Mouse (Mus musculus) right cerebral cortex, adult 2 months (tissue): Measurements from ENCODE around the gene Hoxc4.
A peak's percentile ranks its signal among the peaks of the same experiment; 100 is the strongest.

Source experiments
- DNase-seq, 2 experiments: peaks; one replicate each; pipeline ENCODE4 v3.0.0; 2021 to 2022; ENCODE audit warnings: low spot score in 2 of 2

Gene Hoxc4

DNA sequence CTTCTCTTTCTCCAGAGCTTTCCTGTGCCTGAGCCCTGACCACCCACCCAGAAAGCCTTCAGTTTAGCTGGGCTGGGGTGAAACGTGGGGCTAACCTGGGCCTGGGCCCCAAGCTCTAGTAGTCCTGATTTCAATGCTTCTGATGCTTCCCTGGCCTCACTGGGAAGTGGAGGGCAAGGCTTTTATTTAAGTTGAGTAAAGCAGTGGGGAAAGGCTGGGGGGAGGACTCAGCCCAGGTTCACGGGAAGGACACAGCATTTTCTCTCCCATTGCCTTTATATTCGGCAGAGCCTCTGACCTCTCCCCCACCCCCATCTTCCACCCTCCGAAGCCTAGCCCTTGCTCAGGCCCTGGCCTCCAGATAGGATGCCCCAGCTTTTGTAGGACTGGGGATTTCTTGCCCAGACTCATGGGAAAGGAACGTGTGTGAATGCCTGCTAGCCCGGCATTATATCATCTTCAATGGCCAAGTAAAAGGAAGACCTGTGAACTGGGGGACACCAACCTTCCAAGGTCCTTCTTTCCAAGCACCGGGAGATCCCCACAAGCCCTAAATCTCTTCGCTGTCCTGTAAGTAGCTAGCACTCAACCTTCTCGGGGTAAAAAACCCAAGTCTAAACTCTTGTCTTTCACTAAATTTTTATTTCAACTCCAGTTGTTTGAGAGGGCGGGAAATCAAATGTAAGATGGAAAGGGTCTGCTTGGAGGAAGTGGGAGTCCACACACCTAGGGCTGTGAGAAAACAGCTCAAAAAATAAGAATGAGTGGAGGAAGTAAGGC lies 20.2 kb downstream of the Hoxc4 start:
- no peak for DNase-seq

DNA sequence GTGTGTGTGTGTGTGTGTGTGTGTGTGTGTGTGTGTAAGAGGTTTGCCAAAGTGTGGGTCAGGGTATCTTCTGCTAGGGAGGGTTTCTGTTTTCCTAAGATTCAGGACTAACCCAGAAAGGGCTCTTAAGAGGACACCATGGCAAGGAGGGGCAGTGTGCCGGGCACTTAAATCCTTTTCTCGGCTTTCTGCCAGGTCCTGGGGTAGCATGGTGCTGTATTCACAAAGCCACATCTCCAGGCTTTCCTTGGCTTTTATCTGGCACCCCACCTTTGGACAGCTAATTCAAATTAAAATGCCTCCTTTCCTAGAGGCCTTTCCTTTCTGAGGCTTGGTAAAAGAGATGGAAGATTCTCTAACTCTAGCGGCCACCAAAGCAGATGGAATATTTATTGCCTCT lies 20.9 kb downstream of the Hoxc4 start:
- no peak for DNase-seq

DNA sequence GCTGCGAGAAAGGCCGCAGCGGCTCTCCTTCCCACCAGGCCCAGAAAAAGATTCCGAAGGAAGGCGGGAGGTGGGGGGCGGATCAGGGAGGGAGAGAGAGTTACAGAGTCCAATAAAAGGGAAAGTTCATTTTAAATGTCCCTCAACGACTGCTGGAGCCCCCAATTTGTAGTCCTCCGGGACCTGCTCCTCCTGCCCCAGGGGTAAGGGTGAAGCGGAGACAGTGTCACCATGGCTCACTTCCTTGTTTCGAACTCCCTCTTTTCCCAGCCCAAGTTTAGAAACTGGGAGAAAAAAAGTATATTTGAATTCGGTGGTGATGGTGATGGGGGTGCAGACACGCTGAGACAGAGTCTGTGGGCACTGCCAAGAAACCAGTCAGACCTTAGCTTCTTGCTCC lies 21.9 kb downstream of the Hoxc4 start:
- DNase-seq = no peak

GRCm38 (mm10) chr15:103041613-103042012 lies 22.9 kb downstream of the Hoxc4 start:
- no peak for DNase-seq

- no peak for DNase-seq
Observed at GRCm38 (mm10) chr15:103042209-103042608, 23.5 kb downstream of the Hoxc4 start.

GRCm38 (mm10) chr15:103051670-103052069 lies 32.9 kb downstream of the Hoxc4 start:
- DNase-seq = no peak

- DNase-seq = no peak
Observed at GRCm38 (mm10) chr15:103053210-103053609, 34.5 kb downstream of the Hoxc4 start.

DNA sequence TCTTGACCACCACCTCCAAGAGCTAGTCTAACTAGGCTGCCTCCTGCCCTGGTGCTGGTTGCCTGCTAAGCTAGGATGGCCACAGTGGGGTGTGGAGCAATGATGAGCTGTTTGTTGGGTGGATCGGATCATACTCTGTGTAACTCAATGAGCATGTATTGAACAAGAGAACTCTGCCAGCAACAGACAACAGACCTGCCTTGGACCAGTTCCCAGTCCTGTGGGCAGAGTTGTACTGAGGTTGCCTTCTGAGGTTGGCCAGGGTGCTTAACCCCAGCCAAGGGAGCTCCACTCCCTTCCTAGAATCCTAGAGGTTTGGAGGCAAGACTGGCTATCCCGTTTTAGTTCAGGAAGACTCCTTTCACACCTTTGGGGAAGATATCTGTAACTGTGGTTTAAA lies 37.7 kb downstream of the Hoxc4 start:
- DNase-seq = no peak

GRCm38 (mm10) chr15:103058715-103059114 lies 40.0 kb downstream of the Hoxc4 start:
- DNase-seq = no peak

DNA sequence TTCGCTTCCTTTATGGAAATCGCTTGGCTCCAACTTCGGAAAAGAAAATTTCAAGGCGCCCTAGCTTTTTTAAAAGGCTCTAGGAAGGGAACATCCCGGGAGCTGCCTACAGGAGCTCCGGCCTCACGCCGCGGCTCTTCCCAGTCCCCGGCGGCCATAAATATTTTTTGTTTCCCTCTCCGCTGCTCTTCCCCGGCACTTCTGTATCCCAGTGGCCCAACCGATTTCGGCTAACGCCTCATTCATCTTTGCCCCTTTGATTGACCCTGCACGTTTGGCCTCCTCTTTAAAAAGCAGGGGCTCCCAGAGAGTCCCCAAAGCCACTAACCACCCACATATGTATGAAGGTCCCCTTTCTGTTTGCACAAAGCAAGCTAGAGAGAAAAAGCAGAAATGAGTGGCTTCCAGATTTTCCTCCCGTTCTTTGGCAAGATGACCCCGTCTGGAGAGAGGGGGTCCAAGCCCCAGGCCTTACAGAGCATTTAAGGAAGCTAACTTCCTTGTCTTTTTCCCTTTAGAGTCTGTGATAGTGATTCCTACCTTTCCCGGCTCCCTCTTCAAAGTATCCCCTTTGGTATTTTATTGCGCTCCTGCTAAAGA lies 40.8 kb downstream of the Hoxc4 start:
- DNase-seq = no peak

GRCm38 (mm10) chr15:103060021-103060340 lies 41.2 kb downstream of the Hoxc4 start:
- DNase-seq = no peak

GRCm38 (mm10) chr15:103060341-103061130 lies 41.8 kb downstream of the Hoxc4 start:
- DNase-seq = peak in 1 of 2 experiments; percentile 5

- no peak for DNase-seq
Observed at GRCm38 (mm10) chr15:103061131-103061825, 42.5 kb downstream of the Hoxc4 start.

DNA sequence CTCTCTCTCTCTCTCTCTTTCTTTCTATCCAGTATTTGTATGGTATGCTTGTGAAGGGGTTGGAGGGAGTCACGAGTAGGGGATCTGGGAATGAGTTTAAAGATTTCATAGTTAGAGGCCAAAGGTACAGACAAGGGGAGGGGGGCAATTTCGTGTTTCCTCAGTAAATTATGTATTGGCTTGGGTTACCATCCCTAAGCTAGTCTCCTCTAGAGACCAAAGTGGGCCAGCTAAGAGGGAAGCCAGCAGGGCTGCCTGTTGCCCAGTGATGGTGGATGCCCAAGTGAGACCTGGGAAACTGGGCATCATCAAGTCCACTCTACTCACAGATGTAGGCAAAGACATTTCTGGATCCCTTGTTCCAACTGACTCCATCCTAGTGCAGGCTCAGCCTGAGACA lies 43.3 kb downstream of the Hoxc4 start:
- DNase-seq = no peak

DNA sequence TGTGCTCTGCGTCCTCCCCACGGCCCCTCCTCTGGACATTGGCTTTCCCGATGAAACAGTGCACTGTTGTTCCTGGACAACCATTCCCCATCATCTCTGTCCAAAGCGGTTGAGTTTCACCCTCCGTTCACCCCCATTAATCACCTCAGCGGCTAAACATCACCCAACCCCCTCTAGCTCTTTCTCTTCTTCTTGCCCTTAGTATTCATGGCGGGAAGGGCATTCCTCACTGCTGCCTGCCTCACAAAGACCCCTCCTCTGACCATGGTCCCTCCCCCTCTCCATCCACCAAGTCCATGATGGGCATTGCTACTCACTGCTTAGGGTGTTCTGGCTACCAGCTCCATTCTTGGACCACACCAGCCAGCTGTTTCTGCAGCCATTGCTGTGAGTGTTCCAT lies 46.9 kb downstream of the Hoxc4 start:
- DNase-seq = no peak

DNA sequence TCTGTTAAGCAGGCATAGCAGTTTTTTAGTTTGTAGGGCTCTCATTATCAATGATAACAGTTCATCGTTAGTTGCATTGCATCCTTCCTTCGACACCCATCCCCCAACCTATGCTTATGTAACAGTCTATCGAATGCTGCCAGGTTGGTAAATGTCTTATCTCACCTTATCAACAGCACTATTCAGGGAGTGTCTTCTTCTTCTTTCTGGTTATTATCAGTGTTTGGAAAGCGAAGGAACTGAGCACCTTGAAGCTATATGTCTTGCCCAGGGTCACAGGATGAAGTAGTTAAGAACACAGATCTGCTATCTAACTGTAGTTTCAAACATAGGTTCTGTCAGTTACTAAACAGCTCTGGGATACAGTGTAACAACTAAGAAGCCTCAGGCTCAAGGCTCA lies 49.0 kb downstream of the Hoxc4 start:
- DNase-seq = no peak

- DNase-seq = no peak
Observed at GRCm38 (mm10) chr15:103069173-103069572, 50.4 kb downstream of the Hoxc4 start.

DNA sequence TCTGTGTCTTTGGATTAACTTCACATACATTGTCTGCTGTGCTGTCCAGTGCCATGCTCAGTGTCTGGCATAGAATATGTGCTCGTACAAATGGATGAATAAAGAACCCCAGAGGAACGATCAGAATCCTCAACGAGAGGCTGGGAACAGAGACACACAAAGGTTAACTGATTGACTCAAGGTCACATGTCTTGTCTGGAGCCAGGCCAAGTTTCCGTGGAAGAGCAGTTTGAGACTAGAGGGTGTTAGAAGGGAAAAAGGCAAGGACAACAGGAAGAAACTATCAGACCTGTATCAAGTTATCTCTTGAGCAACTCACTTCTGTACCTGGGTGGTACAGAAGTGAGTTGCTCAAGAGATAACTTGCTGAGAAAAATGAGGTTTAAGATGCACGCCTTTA lies 52.5 kb downstream of the Hoxc4 start:
- no peak for DNase-seq

- no peak for DNase-seq
Observed at GRCm38 (mm10) chr15:103074663-103075415, 56.1 kb downstream of the Hoxc4 start.

GRCm38 (mm10) chr15:103077673-103078072 lies 58.9 kb downstream of the Hoxc4 start:
- DNase-seq = no peak

GRCm38 (mm10) chr15:103082622-103083021 lies 63.9 kb downstream of the Hoxc4 start:
- DNase-seq = no peak

DNA sequence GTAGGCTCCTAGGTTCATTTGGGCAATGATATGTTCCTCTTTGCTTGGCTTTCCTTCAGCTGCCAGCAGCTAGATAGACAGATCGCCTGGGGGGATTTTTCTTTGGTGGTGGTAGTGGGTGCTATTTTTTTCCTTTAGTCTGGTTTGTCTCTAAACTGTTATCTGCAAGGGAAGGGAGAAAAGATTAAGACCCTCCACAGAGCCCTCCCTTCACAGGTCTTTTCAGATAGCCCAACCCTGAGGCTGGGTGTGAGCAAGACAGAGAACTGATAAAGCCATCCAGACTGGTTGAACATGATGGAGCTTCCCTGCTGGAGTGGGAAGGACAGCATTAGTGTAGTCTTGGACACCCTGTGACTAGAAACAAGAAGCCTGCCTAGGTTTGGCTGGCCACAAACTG lies 64.9 kb downstream of the Hoxc4 start:
- DNase-seq = no peak
